Comparison of ENCODE assay signal across 8 mouse cellular contexts in genomic region chr15:99056332-99056731, GRCm38 (mm10). TPM values are rescaled to one million over a fixed set of nuclear protein-coding genes. Genes with fewer than 3 reads are reported as not detected.
DNase-seq lines count a peak whose midpoint lies in the region; ATAC-seq and TF ChIP-seq lines count a peak whose summit lies in the region.

No protein-coding gene starts in this region.

- peaks cover 50% of the 10 kb centered on the region for H3K4me1 ChIP-seq in E14TG2a.4 (replicated peaks; ENCODE audit: low read depth, low read length)
- no peaks in the 10 kb centered on the region for H3K4me1 ChIP-seq in embryonic fibroblast, embryonic 13.5 days (ENCODE audit: control insufficient read depth, insufficient read depth, low read length)
- peaks cover 16% of the 10 kb centered on the region for H3K4me1 ChIP-seq in limb, embryonic 11.5 days (ENCODE audit: control insufficient read depth, insufficient read depth, low read length)

- no peaks in the 10 kb centered on the region for H3K79me2 ChIP-seq in myocyte (ENCODE audit: control insufficient read depth, insufficient read depth)

- H3ac ChIP-seq in myocyte (ENCODE audit: control insufficient read depth, insufficient read length), result no peak overlapping the region

- no peak overlapping the region for H3K4me2 ChIP-seq in limb, embryonic 11.5 days (ENCODE audit: low read depth, severe bottlenecking)
- H3K4me2 ChIP-seq in myocyte (ENCODE audit: low read depth), result peak overlapping the region; percentile 85

- TF ChIP-seq CTCF in E14TG2a.4 (conservative IDR thresholded peaks at IDR 0.05; ENCODE audit: low read length), result peak; percentile 67
- peak; percentile 46; the same call in 1 of the 2 replicates for TF ChIP-seq CTCF in embryonic fibroblast, embryonic 13.5 days (IDR thresholded peaks at IDR 0.05; ENCODE audit: borderline replicate concordance, insufficient read depth, low read length)

- H3K36me3 ChIP-seq in E14TG2a.4 (ENCODE audit: insufficient read depth, low read length), result no peaks in the 10 kb centered on the region
- H3K36me3 ChIP-seq in limb, embryonic 11.5 days (ENCODE audit: control insufficient read depth, insufficient read depth, low read length), result no peaks in the 10 kb centered on the region
- no peaks in the 10 kb centered on the region for H3K36me3 ChIP-seq in myocyte (ENCODE audit: control insufficient read depth, insufficient read depth)

- no peak for TF ChIP-seq POLR2A in embryonic fibroblast, embryonic 13.5 days (IDR thresholded peaks at IDR 0.05; ENCODE audit: low read depth, low read length)
- TF ChIP-seq POLR2A in myocyte (IDR thresholded peaks at IDR 0.05; ENCODE audit: insufficient read length, low read depth), result no peak

- ATAC-seq in limb, embryonic 11.5 days (ENCODE audit: insufficient number of reproducible peaks, low FRiP score, low TSS enrichment, low read depth), result no peak

- H3K9ac ChIP-seq in limb, embryonic 11.5 days (ENCODE audit: low read length), result no peak overlapping the region

- H3K27ac ChIP-seq in embryonic fibroblast, embryonic 13.5 days (ENCODE audit: insufficient read depth, low read length), result no peak overlapping the region
- no peak overlapping the region for H3K27ac ChIP-seq in limb, embryonic 11.5 days (replicated peaks; ENCODE audit: low read depth, low read length)

- DNase-seq in cerebellum, postnatal 10 days, result peak; percentile 55 to 68
- DNase-seq in cerebellum, adult 11 months, result no peak
- peak; percentile 69 for DNase-seq in limb, embryonic 11.5 days (ENCODE audit: low spot score)
- DNase-seq in Muller cell, postnatal 12 days (ENCODE audit: inconsistent ontology term), result no peak
- DNase-seq in ovary, postnatal 36 days (ENCODE audit: low spot score), result no peak

- H3K4me3 ChIP-seq in E14TG2a.4 (replicated peaks; ENCODE audit: low read length) (peak overlapping the region; percentile 79), myocyte (peak overlapping the region; percentile 6)
- no peak overlapping the region for H3K4me3 ChIP-seq in embryonic fibroblast, embryonic 13.5 days (ENCODE audit: insufficient read depth, low read length)
- H3K4me3 ChIP-seq in limb, embryonic 11.5 days (ENCODE audit: low read depth, low read length), result no peak overlapping the region

- WGBS in limb, embryonic 11.5 days, result 9% methylated on average over 14 of the region's 14 CpGs

- peaks cover 88% of the 10 kb centered on the region for H3K27me3 ChIP-seq in E14TG2a.4 (ENCODE audit: insufficient read depth, low read length)
- peaks cover 61% of the 10 kb centered on the region for H3K27me3 ChIP-seq in limb, embryonic 11.5 days (ENCODE audit: control insufficient read depth, insufficient read depth, low read length)
- peaks cover 46% of the 10 kb centered on the region for H3K27me3 ChIP-seq in myocyte (ENCODE audit: control insufficient read depth, insufficient read depth, insufficient read length)

- H3K9me3 ChIP-seq in E14TG2a.4 (ENCODE audit: low read length), result 0 out of 2 replicates have a peak, but pooled peaks cover 6% of the 10 kb centered on the region
- H3K9me3 ChIP-seq in limb, embryonic 11.5 days (ENCODE audit: control insufficient read depth, low read length), result no peaks in the 10 kb centered on the region

TF ChIP-seq in myocyte, 11 proteins besides CTCF, POLR2A, EP300 and RAD21:
- TF ChIP-seq SRF (IDR thresholded peaks at IDR 0.05; ENCODE audit: control insufficient read depth, insufficient read length, low read depth) (no peak), MYOD1 (IDR thresholded peaks at IDR 0.05; ENCODE audit: control insufficient read depth in 1 of 3, insufficient read length in 2 of 3, low read depth in 2 of 3) (peak in 1 of 3 experiments; percentile 42)

RNA-seq across cellular contexts. Expression of gene Prph, which starts 1.4 kb away (rescaled TPM):
- 0.60 TPM in 1 of 2 replicates, not detected in the other for polyA plus RNA-seq in embryonic fibroblast, embryonic 13.5 days (2011; ENCODE audit: insufficient read length, low read depth, missing spikeins)
- 0.10 and 0.11 TPM in 2 replicates for polyA plus RNA-seq in limb, embryonic 11.5 days (2014; fragmentation: Nextera tagmentation; extraction: Ambion mirVana)
- 0.98 TPM for polyA plus RNA-seq in myocyte (2012; fragmentation: generic; extraction: Trizol)

RNA-seq across cellular contexts. Expression of gene Troap, which starts 18.0 kb away (rescaled TPM):
- 12.2 and 19.9 TPM in 2 replicates for polyA plus RNA-seq in embryonic fibroblast, embryonic 13.5 days (2011; ENCODE audit: insufficient read length, low read depth, missing spikeins)
- polyA plus RNA-seq in limb, embryonic 11.5 days (2014; fragmentation: Nextera tagmentation; extraction: Ambion mirVana), result 33.4 and 37.2 TPM in 2 replicates
- 18.6 TPM for polyA plus RNA-seq in myocyte (2012; fragmentation: generic; extraction: Trizol)

RNA-seq across cellular contexts. Expression of gene Tuba1c, which starts 26.6 kb away (rescaled TPM):
- 171 and 395 TPM in 2 replicates for polyA plus RNA-seq in embryonic fibroblast, embryonic 13.5 days (2011; ENCODE audit: insufficient read length, low read depth, missing spikeins)
- 146 and 157 TPM in 2 replicates for polyA plus RNA-seq in limb, embryonic 11.5 days (2014; fragmentation: Nextera tagmentation; extraction: Ambion mirVana)
- polyA plus RNA-seq in myocyte (2012; fragmentation: generic; extraction: Trizol), result 462 TPM

RNA-seq across cellular contexts. Expression of gene C1ql4, which starts 31.3 kb away (rescaled TPM):
- polyA plus RNA-seq in embryonic fibroblast, embryonic 13.5 days (2011; ENCODE audit: insufficient read length, low read depth, missing spikeins), result not detected in 2 replicates
- polyA plus RNA-seq in limb, embryonic 11.5 days (2014; fragmentation: Nextera tagmentation; extraction: Ambion mirVana), result not detected in 2 replicates
- 0.10 TPM for polyA plus RNA-seq in myocyte (2012; fragmentation: generic; extraction: Trizol)

RNA-seq across cellular contexts. Expression of gene Dnajc22, which starts 36.6 kb away (rescaled TPM):
- not detected in 2 replicates for polyA plus RNA-seq in embryonic fibroblast, embryonic 13.5 days (2011; ENCODE audit: insufficient read length, low read depth, missing spikeins)
- 0.61 and 0.62 TPM in 2 replicates for polyA plus RNA-seq in limb, embryonic 11.5 days (2014; fragmentation: Nextera tagmentation; extraction: Ambion mirVana)
- 0.78 TPM for polyA plus RNA-seq in myocyte (2012; fragmentation: generic; extraction: Trizol)

Comparison
In these comparisons a context has a peak if more than half of its experiments do, and no peak if none do; other contexts are left out.
1. DNase-seq: peak in cerebellum, postnatal 10 days (2 of 2) and limb, embryonic 11.5 days (single experiment); none in cerebellum, adult 11 months (single experiment), Muller cell, postnatal 12 days (single experiment) and ovary, postnatal 36 days (single experiment).
2. H3K4me3 ChIP-seq: peak in E14TG2a.4 (single experiment) and myocyte (single experiment); none in embryonic fibroblast, embryonic 13.5 days (single experiment) and limb, embryonic 11.5 days (single experiment).